Mouse (Mus musculus) brain, embryonic 14.5 days (tissue): ENCODE results near the gene Slc6a8.

Experiments used
- CTCF ChIP-seq: fragments of 200-500 bp; IDR thresholded peaks from 2 replicates; pipeline ENCODE4 v1.5.1; 2012; ENCODE audit warnings: inconsistent platforms, mild to moderate bottlenecking, moderate library complexity, borderline replicate concordance; ENCODE audit not compliant: insufficient read depth, insufficient read length; ENCODE audit errors: extremely low read depth
- POLR2A ChIP-seq: fragments of 200-500 bp; IDR thresholded peaks from 2 replicates; pipeline ENCODE4 v1.6.1; 2012; ENCODE audit warnings: mild to moderate bottlenecking, inconsistent platforms, borderline replicate concordance; ENCODE audit not compliant: poor library complexity, insufficient read depth, insufficient read length, severe bottlenecking; ENCODE audit errors: extremely low read depth

DNA sequence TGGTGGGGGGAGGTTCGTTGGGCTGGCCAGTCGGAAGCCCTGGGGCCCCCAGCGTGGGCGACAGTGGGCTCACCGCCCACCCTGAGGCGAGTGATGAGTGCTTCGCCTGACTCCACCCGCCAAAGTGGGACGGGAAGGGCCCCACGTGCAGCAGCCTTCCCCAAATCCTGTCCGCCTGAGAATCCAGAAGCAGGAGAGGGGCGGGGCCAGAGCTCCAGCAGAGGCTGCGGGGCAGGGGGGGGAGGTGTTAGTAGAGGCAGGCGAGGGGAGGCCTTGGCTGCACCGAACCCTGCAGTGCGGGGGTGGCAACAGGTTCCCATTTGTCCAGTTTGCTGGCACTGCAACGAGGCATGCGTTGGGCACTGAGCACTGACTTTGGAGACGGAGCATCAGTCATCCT is 35.5 kb upstream of the Slc6a8 start:
- no peak for TF ChIP-seq CTCF
- TF ChIP-seq POLR2A = no peak
